Mouse (Mus musculus): ENCODE measurements at regions not wholly inside any gene's neighbourhood (a gene's known extent, or its start where the extent isn't known, plus 50 kb on each side); places are given as distances from the start of the nearest gene placed in this dataset.

DNA sequence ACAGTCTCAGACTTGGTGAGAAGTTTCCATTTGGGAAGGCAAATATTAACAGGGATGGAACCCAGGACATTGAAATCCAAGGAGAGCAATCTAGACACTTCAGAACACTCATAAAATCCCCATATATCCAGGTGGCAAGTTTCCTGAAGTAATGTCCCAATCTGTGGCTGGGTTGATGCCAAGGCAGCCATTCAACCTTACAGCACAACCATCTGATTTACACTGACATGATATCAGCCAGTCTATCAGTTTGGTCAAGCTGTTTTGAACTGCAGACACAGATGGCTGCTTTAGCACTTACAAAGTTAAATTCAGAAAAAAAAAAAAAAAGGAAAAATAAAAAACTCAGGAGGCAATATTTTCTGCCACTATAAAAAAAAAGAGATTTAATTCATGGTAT lies 381.2 kb upstream of the Htr2a start:
- TF ChIP-seq CTCF (IDR thresholded peaks at IDR 0.05; ENCODE audit: borderline replicate concordance, extremely low read depth, insufficient read depth, insufficient read length) (no peak), POLR2A (IDR thresholded peaks at IDR 0.05; ENCODE audit: borderline replicate concordance, extremely low read depth, insufficient read depth, insufficient read length, poor library complexity, severe bottlenecking) (no peak)
